Mouse (Mus musculus) brown adipose tissue, adult 24 weeks (tissue): Measurements from ENCODE around the gene Emc3. TPM values are rescaled to one million over a fixed set of nuclear protein-coding genes. Genes with fewer than 3 reads are reported as not detected.

ENCODE experiments used
- H3K27ac ChIP-seq: fragments of 200-500 bp; replicated peaks from 2 replicates; pipeline ENCODE4 v1.5.1; 2012; ENCODE audit warnings: low read depth, mild to moderate bottlenecking, low read length
- H3K4me1 ChIP-seq: fragments of 200-500 bp; 2 replicates; pipeline ENCODE4 v1.6.1; 2012; ENCODE audit warnings: low read length, mixed read lengths; ENCODE audit not compliant: control insufficient read depth, insufficient read depth, insufficient read length
- H3K4me3 ChIP-seq: fragments of 200-500 bp; 2 replicates; pipeline ENCODE4 v1.5.1; 2012; ENCODE audit warnings: low read depth, mild to moderate bottlenecking, low read length, moderate library complexity; ENCODE audit not compliant: insufficient read depth
- polyA plus RNA-seq: library from polyadenylated mRNA; stranded (reverse); fragments of >200 nt; gene quantifications from 2 replicates; pipeline ENCODE4 v1.2.4, GENCODE M21; 2012; ENCODE audit not compliant: missing spikeins, insufficient read depth, insufficient read length

The Emc3 gene
- polyA plus RNA-seq, 1 experiment: 77.4 TPM

DNA sequence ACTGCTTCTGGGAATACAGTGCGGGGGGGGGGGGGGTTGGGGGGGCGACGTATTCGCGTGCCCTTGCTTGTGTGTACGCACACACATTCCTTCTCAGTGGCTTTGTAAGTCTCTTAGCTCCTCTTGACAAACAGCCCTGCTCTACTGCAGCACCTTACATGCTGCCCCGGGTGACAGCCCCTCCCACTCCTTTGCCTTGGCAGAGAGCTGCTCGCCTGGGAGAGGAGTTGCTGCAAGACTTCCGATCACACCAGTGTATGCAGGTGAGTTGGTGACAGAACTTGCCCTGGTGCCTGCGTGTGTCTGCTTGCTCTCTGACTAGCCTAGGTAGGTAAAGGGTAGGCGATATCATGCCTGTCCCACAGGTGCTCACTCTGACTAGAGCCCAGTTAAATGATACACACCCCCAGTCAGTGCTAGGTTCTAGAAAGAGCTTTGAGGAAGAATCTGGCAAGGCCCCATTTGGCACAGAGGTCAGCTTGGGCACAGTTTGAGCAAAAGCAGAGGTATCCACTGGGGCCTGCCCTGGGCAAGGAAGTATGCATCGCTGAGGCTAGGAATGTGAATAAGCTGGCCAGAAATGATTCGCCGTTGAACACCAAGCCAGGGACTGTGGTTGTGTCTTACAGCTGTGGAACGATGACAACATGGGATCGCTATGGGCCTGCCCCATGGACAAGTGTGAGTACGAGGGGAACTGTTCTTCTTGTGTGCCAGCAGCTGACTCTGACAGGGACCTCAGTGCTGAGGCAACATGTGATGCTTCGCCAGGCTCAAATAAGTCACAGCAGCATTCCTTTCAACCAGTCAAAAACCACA is 50.7 kb downstream of the Emc3 start:
- peaks cover 10% of the 10 kb centered on the region; the same call in 1 of the 2 replicates for H3K4me1 ChIP-seq
- peak overlapping the region; percentile 56 for H3K27ac ChIP-seq
- H3K4me3 ChIP-seq: no peak overlapping the region

DNA sequence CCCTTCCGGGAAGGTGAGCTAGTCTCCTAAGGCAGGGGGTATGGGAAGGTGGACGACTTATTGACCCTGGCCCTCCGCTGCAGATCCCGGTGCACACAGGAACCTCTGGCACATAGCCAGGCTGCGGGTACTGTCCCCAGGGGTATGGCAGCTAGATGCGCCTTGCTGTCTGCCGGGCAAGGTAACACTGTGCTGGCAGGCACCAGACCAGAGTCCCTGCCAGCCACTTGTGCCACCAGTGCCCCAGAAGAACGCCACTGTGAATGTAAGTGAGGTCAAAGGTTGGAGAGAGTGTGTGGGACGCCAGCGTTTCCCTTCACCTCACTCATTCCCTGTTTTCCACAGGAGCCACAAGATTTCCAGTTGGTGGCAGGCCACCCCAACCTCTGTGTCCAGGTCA is 52.5 kb downstream of the Emc3 start:
- Histone ChIP-seq H3K4me3 (no peak overlapping the region), H3K27ac (no peak overlapping the region), H3K4me1 (peaks cover 10% of the 10 kb centered on the region; the same call in 1 of the 2 replicates)

DNA sequence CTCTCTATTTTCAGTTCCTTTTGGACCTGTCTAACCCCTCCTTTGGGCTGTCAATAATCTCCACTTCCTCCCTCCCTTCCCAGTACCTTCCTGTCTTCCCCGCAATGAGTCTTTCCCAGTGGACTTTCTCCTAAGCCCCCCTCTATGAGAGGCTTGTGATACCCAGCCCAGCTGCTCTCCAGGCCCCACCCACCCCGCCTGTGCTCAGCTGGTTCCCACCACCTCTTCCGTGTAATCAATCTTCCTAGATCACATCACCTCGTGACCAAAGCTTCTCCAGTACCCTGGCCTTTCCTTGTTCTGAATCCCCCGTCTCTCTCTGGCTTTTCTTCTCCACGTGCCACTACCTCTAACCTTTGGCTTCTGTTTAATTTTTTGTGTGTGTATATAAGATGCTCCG is 54.1 kb downstream of the Emc3 start:
- H3K4me1 ChIP-seq: peaks cover 6% of the 10 kb centered on the region; the same call in 1 of the 2 replicates
- no peak overlapping the region for H3K27ac ChIP-seq
- H3K4me3 ChIP-seq: no peak overlapping the region

DNA sequence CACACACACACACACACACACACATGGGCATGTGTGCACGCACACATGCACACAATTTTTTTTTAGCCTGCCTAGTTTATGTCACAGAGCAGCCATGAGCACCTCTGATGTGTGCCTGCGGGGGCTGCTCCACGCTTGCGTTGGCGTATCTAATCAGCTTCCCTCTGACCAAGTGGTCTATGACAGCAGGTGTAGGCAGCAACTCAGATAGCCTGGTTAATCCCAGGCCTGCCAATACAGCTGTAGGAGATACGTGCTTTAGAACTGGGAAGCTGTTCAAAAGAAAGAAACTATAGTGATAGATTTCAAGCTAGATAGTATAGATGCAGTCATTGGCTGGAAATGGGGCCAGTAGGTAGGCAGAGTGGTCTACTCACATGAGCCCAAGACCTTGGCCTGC is 57.7 kb downstream of the Emc3 start:
- Histone ChIP-seq H3K4me3 (no peak overlapping the region), H3K27ac (no peak overlapping the region), H3K4me1 (peaks cover 15% of the 10 kb centered on the region)

DNA sequence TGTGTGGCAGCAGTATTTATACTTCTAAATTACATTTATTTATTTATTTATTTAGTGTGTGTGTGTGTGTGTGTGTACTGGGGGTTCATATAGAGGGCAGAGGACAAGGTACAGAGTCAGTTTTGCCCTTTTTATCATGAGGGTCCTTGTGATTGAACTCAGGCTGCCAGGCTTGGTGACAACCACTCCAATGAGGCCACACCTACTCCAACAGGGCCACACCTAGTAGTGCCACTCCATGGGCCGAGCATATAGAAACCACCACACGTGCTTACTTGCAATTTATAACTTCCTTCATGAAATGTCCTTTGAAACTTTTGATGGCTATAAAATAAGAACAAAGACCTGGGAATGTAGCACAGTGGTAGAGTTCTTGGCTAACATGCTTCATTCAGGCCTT is 58.2 kb downstream of the Emc3 start:
- Histone ChIP-seq H3K27ac (no peak overlapping the region), H3K4me1 (peaks cover 15% of the 10 kb centered on the region), H3K4me3 (no peak overlapping the region)

DNA sequence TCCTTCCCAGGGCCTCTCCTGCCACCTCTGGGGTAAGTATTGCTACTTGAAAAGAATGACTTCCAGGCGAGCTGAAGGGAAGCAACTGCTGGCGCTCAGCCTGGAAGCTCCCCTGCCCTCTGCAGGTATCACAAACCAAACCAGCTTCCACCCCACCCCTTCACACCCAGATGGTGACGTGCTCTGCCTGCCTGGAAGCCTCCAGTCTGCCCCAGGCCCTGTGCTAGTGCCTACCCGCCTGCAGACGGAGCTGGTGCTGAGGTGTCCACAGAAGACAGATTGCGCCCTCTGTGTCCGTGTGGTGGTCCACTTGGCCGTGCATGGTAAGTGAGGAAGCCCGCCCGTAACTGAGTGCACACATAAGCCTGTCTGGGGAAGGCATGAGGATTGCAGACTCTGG is 59.4 kb downstream of the Emc3 start:
- H3K4me1 ChIP-seq: peaks cover 15% of the 10 kb centered on the region
- H3K27ac ChIP-seq: no peak overlapping the region
- peak overlapping the region; percentile 61; the same call in 1 of the 2 replicates for H3K4me3 ChIP-seq

DNA sequence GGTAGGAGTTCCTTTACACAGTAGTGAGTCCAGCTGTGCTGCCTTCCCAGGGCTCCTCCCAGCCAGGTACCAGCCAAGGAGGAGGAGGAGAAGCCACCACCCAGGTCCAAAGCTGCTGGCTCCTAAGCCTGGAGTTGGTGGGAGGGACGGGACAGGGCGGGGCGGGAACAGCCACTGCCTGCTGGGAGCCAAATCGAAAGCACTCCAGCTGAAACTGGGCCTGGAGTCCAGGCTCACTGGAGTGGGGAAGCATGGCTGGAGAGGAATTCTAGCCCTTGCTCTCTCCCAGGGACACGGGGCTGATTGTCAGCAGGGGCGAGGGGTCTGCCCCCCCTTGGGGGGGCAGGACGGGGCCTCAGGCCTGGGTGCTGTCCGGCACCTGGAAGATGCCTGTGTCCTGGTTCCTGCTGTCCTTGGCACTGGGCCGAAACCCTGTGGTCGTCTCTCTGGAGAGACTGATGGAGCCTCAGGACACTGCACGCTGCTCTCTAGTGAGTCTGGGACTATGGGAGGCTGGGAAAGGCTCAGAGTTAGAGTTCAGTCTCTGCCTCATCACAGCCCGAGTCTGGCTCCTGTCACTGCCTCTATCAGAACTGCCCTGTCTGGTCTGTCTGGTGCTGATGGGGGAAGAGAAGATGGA is 60.0 kb downstream of the Emc3 start, which contains the start of gene Il17rc:
Il17rc (plus strand) TSS at position 131 of the 640 bp plus-strand sequence.
- Histone ChIP-seq H3K27ac (peak within 1 kb of the TSS; percentile 25), H3K4me1 (peaks cover 15% of the 10 kb centered on the region), H3K4me3 (peak within 1 kb of the TSS; percentile 61)

DNA sequence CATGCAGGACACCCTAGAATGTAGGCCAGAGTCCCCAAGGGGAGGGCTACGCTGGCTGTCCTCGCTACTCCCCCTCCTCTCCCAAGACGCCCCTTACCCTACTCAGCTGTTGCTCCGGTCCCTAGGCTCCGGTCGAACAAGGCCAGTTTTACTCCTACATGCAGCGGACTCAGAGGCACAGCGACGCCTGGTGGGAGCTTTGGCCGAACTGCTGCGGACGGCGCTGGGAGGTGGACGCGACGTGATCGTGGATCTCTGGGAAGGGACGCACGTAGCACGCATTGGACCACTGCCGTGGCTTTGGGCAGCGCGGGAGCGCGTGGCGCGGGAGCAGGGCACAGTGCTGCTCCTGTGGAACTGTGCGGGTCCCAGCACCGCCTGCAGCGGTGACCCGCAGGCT is 62.0 kb downstream of the Emc3 start:
- Histone ChIP-seq H3K4me3 (peak overlapping the region; percentile 55), H3K27ac (no peak overlapping the region), H3K4me1 (peaks cover 15% of the 10 kb centered on the region)

DNA sequence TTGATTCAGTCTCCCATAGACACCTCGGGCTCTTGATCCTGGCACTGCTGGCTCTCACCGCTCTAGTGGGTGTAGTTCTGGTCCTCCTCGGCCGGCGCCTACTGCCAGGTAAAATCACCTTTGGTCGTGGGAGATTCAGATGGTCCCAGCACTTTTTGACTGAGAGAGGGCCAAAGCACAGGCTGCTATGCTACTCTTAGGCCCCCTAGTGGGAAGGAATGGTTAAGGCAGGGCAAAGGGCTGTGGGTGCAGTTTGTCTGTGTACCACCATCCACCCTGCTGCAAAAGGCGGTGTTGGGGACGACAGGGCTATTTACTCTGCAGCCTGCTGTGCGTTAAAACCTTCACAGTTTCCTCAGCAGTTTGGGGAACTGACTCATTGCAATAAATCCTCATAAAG is 62.4 kb downstream of the Emc3 start:
- H3K27ac ChIP-seq: no peak overlapping the region
- H3K4me1 ChIP-seq: peaks cover 15% of the 10 kb centered on the region
- H3K4me3 ChIP-seq: peak overlapping the region; percentile 39

DNA sequence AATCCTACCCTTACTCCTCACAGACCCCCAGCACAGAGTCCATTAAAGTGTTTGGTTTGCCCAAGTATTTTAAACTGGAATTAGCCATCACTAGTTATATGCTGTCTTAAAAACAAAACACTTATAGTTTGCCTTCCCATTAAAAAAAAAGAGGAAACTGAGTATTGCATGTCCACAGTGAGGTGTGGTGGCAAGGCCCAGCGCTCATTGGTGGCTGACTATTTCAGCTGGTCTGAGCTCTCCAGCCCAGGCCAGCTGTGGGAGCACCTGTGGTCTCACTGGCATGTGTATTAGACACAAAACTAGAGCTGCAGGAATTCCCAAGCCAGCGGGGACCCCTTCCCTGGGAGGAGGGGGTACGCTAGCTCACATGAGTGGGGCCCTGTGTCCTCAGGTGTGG is 62.9 kb downstream of the Emc3 start:
- Histone ChIP-seq H3K27ac (no peak overlapping the region), H3K4me3 (no peak overlapping the region), H3K4me1 (peaks cover 15% of the 10 kb centered on the region)

DNA sequence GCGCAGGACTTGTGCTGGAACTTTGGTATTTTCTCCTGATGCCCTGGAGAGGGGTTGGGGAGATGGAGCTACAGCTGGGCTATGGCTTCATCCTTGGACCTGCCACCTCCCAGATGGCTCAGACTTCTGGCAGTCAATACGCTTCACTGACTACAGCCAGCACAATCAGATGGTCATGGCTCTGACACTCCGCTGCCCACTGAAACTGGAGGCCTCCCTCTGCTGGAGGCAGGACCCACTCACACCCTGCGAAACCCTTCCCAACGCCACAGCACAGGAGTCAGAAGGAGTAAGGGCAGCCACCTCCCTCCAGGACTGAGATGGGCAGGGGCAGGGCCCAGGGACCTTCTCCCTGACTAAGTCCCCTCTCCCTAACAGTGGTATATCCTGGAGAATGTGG is 65.8 kb downstream of the Emc3 start:
- Histone ChIP-seq H3K4me1 (peaks cover 3% of the 10 kb centered on the region; the same call in 1 of the 2 replicates), H3K27ac (no peak overlapping the region)

More for the DNA sequence above, 65.8 kb downstream of the Emc3 start:
- no peak overlapping the region for H3K4me3 ChIP-seq

Other genes starting within 250 kb of the Emc3 start
- 0.44 and 0.71 TPM in 2 replicates for gene Cpne9, start 249.3 kb downstream of the Emc3 start, polyA plus RNA-seq
- gene Brpf1, start 224.5 kb downstream of the Emc3 start, polyA plus RNA-seq: 12.6 and 15.1 TPM in 2 replicates
- 18.0 and 18.7 TPM in 2 replicates for gene Ogg1, start 204.7 kb downstream of the Emc3 start, polyA plus RNA-seq
- gene Camk1, start 187.7 kb downstream of the Emc3 start, polyA plus RNA-seq: 33.2 and 39.0 TPM in 2 replicates
- 19.7 and 31.6 TPM in 2 replicates for gene Tada3, start 153.8 kb downstream of the Emc3 start, polyA plus RNA-seq
- gene Arpc4, start 153.5 kb downstream of the Emc3 start, polyA plus RNA-seq: 70.6 and 98.1 TPM in 2 replicates
- gene Ttll3, start 142.4 kb downstream of the Emc3 start, polyA plus RNA-seq: 0.83 and 1.0 TPM in 2 replicates
- 15.7 and 17.8 TPM in 2 replicates for gene Rpusd3, start 112.3 kb downstream of the Emc3 start, polyA plus RNA-seq
- 797 and 1,047 TPM in 2 replicates for gene Cidec, start 95.9 kb downstream of the Emc3 start, polyA plus RNA-seq
- 34.1 and 34.8 TPM in 2 replicates for gene Jagn1, start 89.1 kb downstream of the Emc3 start, polyA plus RNA-seq
- 5.9 and 8.7 TPM in 2 replicates for gene Il17re, start 73.2 kb downstream of the Emc3 start, polyA plus RNA-seq
- gene Il17rc, start 60.2 kb downstream of the Emc3 start, polyA plus RNA-seq: 9.0 and 10.2 TPM in 2 replicates
- 40.6 and 44.4 TPM in 2 replicates for gene Creld1, start 48.4 kb downstream of the Emc3 start, polyA plus RNA-seq
- gene Prrt3, start 29.7 kb downstream of the Emc3 start, polyA plus RNA-seq: not detected in 2 replicates
- 0.48 TPM in 1 of 2 replicates, not detected in the other for gene Fancd2, start within 50 bp of the Emc3 start, polyA plus RNA-seq
- gene Fancd2os, start 69.1 kb upstream of the Emc3 start, polyA plus RNA-seq: not detected in 2 replicates
- gene Brk1, start 73.1 kb upstream of the Emc3 start, polyA plus RNA-seq: 158 and 192 TPM in 2 replicates
- gene Vhl, start 92.3 kb upstream of the Emc3 start, polyA plus RNA-seq: 13.2 and 15.0 TPM in 2 replicates
- gene Irak2, start 106.8 kb upstream of the Emc3 start, polyA plus RNA-seq: 18.9 and 19.7 TPM in 2 replicates
- 18.0 and 29.7 TPM in 2 replicates for gene Tatdn2, start 165.4 kb upstream of the Emc3 start, polyA plus RNA-seq
- not detected in 2 replicates for gene Ghrl, start 188.2 kb upstream of the Emc3 start, polyA plus RNA-seq
- 66.1 and 99.8 TPM in 2 replicates for gene Sec13, start 209.1 kb upstream of the Emc3 start, polyA plus RNA-seq